Mouse (Mus musculus) embryo, embryonic 11 days (tissue): ENCODE measurements around the gene Mapt.
"Not testable (repeated sequence)": the region's sequence is repeated elsewhere in the genome, so short reads cannot be mapped to it uniquely, and the experiment has no call there.

Experiments
- DNase-seq: peaks from one replicate; pipeline ENCODE4 v3.0.0-alpha.2; 2015

Mapt gene

DNA sequence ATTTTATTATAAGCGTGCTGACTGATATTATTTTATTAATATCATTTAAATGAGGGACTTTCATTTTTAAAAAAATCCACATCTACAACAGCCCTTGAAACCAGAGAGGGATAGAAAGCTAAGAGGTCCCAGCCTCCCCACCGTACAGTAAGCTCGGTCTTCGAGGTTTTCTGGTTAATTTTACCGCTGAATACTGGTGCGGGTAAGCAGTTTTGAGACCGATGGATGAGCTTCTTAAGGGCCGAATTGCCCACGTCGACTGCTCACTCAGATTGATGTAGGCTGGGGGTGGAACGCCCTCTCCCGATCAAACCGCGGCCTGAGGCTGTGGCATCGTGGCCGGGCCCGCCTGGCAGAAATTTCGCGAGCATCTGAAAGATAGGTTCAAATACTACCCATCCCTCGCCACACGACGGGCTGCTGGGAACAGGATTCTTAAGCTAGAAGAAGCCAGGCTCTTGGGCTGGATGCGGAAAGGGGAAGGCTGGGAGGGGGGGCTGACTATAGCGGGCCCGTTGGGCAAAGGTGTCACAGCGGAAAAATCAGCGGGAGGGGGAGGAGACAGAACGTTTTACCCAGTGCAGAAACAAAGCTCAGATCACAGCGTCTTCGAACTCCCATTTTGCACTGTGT lies 2.5 kb downstream of the Mapt start:
- peak; percentile 16 for DNase-seq

DNA sequence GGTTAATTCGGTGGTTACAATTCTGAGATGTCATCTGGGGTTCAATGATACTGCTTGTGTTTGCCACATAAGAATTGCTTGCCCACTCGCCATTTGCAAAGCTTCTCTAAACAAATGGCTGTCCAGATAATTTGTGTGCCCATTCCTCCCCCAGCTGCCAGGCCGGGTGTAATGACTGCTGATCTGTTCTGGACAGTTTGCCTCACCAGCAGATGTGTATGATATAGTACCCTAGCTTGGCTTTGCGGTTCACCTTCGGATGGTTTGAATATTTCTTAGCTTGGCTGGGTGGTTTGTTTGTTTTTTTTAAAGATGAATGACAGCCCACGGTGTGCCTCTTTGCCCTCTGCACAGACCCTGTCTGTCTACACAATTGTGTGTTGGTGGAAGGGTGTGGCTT lies 3.5 kb downstream of the Mapt start:
- DNase-seq = no peak

DNA sequence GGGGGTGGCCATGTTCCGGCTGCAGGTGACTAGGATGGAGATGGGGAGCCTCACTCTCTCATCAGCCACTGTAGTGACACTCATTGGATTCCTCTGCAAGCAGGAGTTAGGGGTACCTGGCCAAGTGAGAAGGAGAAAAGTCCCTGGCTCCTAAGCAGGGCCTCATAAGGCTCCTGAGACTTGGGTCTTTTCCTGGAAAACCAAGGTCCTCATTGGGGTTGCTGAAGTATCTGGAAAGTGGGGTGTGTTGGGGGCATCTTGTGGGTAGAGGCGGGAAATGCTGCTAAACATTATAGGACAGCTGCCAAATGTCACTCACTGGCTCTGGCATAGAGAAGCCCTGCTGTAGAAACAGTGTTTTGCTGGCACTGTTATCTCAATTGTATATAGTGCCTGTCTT lies 4.7 kb downstream of the Mapt start:
- no peak for DNase-seq

DNA sequence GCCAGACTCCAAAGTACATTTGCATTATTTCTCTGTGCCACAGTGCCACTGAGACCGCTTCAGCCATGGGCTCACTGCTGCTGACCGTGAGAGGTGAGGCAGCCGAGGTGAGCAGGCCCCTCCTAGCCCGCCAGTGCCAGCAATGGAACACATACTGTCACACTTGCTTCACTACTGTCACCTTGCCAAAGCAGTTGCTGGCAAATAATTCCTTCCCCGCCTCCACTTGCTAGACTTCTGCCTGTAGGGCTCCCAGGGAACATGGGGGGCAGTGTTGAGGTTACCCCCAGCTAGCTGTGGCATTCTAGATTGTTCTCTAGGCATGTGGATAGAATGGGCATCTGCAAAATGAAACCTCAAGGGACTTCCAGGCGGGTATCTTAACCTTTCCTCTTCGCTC lies 6.0 kb downstream of the Mapt start:
- no peak for DNase-seq

DNA sequence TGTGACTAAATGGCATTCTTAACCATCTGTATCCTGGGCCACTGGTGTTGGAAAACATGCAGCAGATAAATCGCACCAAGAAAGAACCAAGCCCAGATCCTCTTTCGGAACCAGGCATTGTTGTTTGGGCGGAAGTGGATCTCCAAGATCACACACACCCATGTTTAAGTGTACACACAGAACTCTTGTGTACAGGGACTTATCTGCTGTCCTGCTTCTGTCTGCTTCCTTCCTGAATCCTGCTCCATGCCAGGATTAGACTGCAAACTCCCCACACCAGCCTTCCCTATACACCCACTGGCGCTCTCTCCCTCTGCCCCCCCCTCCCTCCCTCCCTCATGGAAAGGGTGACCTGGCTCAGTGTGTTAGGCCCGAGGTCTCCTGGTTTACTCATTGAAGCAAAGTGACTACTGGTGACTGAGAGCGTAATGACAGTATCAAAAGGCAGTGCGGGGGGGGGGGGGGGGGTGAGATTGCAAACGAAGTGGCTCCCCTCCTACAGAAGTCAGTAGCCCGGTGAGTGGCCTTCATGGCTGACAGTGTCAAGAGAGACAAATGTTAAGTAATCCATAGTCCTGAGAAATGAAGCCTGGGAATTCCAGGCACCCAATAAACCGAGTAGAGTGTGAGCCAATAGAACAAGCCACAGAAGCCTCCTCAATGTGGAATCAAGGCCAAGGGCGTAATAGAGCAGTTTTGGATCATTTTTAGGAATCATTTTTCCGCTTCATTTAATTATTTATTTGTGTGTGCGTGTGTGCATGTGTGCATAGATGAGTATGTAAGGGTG lies 7.0 kb downstream of the Mapt start:
- DNase-seq = no peak

DNA sequence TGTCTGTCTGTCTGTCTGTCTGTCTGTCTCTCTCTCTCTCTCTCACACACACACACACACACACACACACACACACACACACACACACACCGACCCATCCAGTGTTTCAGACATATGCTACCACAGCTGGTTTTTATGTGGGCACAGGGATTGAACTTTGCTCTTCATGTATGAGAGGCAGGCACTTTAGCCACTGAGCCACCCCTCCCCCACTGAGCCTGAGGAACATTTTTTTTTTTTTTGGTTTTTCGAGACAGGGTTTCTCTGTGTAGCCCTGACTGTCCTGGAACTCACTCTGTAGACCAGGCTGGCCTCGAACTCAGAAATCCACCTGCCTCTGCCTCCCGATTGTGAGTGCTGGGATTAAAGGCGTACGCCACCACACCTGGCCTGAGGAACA lies 14.3 kb downstream of the Mapt start:
- DNase-seq = not testable (repeated sequence)

DNA sequence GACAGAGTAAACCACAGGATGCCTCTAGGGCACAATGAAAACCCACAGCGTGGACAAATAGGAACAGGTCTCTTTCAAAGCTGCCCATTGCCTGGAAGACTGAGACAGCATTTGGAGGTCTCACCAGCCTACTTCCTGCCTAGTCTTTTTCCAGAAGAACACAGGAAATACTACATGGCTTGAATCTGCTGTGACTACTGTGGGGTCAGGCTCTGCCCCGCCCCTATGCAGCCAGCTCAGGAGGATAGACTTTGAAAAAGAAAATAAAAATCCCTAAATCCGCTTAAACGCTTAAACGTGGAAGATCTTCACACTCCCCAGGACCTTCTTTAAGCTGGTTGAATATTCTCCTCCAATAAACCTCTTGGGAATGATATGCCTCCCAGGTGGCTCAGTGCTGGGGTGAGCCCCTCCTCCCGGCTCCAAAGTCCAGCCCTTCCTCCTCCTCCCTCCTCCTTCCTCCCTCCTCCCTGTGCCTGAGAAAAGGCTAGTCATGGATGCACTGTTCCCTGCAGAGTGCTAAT lies 15.0 kb downstream of the Mapt start:
- DNase-seq = peak; percentile 19

DNA sequence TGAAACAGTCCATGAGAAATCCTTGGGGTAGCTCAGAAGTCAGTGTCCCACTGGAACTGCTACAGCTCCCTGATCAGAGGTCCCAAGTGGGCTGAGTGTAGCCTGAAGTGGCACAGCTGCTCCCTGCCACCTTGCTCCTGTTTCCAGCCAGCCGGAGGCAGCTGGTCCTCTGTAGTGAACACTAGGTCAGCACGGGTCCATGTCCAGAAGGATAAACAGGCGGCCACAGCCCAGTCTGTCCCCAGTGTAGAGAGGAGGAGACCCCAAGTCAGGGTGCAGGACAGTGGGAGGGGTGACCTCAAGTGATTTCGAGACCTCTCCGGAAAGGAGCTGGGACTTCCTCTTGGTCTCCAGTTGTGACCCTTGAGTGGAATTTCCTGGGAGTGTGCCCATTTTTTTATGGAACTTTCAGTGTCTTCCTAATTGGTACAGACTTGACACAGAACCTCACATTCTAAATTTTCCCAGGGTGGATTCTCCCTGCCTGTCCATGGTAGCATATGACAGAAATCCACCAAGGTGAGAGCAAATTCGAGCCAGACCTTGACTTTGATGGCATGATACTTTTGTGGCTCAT lies 16.0 kb downstream of the Mapt start:
- no peak for DNase-seq

DNA sequence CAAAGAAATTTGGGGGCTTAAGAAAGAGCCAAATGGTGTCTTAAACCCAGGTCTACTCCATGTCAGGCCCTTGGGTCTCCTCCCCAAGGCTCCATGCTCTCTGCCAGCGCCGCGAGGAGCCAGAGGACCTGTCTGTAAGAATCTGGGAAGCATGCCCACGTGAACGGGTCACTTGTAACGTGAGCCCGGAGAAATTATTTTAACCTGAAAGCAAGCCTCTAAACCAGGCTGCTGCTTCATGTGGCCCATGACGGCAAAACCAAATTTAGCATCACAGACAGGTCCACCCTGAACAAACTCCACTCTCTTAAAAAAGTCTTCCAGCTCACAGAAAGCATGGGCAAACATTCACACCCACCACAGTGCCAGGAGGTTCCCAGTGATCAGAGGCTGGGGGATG lies 18.2 kb downstream of the Mapt start:
- no peak for DNase-seq

DNA sequence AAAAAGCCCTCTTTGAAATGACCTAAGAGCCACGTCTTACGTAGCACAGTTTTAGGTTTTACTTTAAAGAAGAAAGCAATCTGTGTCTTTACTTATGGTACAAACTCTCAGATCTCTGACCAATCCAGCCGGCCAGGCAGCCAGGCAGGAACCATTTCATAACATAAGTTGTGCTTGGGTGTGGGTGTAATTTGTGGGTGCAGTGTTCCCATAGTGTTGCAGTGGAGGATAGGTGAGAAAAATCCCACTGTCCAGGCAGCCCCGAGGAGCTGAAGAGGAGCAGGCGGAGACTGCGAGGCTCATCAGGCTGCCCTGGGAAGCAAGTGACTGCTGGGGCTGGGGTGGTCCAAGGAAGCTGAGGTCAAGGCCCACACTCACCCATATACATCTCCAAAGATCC lies 19.9 kb downstream of the Mapt start:
- DNase-seq = no peak

DNA sequence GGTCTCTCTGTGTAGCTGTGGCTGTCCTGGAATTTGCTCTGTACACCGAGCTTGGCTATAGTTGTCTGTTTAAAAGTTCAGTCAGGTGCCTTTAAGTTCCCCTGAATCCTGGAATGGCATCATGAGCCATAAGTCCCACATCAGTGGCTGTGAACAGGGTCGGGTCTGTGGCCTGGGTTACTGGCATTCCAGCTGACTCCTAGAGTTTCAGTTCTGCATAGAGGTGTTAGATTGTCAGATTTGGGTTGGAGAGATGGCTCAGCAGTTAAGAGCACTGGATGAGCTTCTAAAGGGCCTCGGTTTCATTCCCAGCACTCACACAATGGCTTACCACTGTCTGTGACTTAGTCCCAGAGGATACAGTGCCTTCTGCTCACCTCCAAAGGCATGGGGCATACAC lies 20.9 kb downstream of the Mapt start:
- no peak for DNase-seq

DNA sequence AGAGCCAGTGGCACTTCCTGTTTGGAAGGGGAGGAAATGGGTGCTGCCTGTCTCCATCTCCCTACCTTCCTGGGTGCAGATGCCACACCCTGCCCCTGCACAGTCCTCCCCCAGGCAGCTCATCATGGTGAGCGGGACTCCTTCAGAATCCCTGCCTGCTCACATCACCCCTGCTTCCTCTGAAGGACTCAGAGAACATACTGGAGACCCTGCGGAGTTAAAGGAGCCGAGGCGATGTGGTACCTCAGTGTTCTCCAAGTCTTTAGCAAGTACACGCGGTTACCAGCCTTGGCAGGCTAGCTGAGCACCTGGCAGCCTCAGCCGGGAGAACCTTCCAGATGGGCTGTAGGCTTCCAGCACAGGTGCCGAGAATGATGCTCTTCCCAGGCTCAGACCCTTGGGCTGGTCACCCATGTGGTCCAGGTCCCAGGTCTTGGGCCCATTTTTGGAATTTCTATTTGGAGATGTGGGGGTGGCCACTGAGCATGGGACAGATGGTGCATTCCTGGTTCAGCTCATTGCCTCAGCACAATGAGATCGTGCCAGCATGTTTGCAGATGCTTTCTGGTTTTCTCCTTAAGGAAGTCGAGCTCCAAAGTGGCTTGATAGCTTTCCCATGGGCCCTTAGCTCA lies 23.3 kb downstream of the Mapt start:
- DNase-seq = no peak

DNA sequence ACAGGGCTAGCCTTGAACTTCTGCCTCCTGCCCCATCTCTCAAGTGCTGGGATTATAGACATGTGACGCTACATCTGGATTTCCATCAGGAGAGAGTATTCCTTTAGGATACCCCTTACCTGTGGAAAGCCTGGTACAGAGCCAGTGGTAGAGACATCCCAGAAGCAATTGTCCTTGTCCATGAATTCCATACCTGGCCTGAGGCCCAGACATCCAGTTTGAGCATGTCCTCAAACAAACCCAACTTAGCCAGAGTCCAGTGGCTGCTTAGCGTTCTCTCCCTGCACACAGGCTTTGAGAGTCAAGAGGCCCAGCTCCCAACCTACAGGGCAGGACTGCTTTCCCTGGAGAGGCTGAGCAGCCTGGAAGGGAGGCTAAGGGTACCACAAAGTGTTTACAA lies 25.0 kb downstream of the Mapt start:
- DNase-seq = no peak

DNA sequence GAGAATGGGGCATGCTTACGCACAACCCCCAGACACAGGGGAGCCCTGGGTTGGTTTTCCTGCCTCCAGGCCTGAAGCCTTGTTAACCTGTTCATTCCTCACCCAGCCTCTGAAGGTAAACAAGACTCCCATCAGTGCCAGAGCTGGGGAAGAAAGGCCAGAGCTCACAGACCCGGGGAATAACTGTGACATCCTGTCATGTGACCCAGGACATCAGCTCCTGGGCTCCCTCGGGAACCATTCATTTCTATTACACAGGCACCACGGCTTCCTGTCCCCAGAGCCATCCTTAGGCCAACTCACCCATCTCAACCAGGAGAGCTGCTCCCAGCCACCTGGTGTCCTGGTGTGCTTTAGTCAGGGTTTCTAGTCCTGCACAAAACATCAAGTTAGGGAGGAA lies 27.8 kb downstream of the Mapt start:
- DNase-seq = peak; percentile 54

DNA sequence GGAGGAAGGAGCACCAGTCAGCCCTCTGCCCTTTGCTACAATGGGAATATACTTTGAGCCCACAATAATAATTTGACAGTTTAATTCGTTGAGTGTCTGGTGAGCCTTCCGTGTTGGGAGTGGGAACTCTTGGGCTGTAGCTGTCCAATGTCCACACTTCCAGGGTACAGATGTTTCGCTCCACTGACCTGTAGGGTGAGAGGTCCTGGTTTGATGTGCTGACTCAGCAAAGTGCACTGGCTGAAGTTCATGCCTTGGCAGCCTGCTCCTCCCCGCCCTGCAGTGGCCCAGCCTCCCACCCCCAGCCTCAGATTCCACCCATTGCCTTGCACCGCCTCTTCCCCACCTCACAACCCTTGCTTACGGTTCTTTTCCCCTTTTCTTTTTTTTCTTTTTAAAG lies 33.5 kb downstream of the Mapt start:
- DNase-seq = no peak

DNA sequence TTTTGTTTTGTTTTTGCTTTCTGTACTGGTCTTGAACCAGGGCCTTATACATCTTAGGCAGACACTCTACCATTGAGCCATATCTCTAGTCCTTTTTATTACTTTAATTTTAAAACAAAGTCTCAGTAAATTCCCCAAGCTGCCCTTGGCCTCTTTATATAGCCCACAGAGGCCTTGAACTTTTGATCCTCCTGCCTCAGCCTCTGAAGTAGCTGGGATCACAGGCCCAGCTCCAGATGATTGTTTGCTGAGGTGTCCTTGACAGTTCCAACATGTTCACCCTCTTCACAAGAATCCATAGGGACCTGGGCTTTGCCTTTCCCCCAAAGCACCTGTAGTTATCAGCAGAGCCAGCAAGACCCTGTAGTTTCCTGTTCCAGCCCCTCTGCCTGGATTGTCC lies 34.5 kb downstream of the Mapt start:
- no peak for DNase-seq

DNA sequence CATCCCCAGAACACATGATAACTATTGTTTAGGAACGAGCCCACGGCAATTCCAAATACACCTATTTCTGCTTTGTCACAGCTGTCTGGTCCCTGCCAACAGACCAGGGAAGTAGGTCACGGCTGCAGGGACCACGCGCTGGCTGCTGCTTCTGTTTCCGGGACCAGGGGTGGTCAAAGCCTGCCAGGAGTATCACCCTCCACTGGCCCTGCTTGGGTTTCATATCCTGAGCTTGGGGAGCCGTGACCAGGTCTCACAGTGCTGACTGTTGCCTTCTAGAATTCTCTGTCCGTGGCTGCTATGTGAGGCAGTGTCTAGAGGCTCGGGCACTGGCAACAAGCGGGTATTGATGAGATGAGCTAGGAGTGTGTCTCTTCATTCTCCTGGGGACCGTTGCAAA lies 36.2 kb downstream of the Mapt start:
- DNase-seq = no peak

DNA sequence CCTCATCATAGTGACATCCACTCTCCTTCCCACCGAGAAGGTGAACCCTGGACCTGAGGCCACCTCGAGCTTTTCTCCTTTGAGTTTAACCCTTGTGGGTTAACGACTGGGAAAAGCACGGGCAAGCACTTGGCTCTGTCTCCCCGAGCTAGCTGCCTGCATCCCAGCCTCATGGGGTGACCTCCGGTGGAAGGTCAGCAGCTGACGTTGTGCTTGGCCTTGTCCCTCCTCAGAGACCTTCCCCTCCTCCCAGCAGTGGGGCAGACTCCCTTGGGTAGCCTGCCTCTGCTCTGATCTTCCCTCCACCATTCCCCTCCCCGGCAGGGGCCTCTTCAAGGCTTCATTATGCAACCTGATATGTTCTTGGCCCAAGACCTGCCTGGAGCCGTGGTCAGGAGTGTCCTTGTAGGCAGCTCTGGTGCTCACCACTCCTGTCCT lies 38.2 kb downstream of the Mapt start:
- DNase-seq = no peak

DNA sequence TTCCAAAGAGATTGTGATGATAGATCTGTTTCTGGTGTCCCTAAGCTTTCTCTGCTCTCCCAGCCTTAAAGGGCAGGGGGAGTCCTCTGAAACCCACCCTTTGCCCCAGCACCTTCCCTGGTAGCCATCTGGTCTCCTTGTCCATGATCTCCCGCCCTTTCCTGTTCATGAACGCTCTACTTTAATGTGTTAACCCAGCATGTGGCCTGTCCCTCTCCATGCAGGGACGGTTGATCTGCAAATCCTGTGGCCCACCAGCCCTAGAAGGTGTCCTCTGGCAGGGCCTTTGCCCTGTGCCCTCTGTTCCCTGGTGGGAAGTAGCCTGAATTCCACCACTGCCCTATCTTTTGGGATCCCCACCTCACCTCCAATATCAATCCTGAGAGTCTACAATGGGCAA lies 39.3 kb downstream of the Mapt start:
- no peak for DNase-seq

DNA sequence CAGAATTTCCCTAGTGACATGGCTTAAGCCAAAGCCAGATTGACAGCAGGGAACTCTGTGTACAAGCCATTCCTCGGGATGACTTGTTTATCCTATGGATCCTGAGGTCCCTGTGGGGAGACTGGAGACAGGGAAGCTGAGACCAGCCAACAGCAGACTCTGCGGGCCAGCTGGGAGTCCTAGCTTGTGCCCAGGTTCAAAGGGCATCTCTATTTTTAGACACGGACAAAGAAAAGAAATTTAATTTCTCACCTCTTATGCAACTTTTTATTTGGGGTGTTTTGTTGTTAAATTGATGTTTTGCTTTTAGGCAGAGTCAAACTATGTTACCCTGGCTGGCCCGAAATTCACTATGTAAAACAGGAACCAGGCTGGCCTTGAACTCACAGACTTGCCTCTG lies 39.7 kb downstream of the Mapt start:
- no peak for DNase-seq

DNA sequence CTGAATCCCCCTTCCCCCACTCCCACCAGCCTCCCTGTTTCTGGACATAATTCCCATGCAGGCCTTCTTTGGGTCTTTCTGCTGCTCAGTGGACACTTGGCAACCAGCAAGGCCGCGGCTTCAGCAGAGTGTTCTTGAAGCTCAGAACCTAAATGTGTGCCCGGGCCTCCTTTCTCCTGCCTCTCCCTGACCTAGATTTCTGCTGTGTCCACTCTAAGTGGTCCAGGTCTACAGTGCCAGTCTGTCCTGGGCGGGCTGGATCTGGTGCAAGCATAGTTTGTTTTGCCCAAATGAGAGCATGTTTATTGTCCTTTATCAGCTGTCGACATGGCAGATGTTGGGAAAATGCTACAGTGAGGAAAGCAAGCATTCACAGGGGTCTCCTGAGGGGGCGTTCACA lies 40.7 kb downstream of the Mapt start:
- no peak for DNase-seq

DNA sequence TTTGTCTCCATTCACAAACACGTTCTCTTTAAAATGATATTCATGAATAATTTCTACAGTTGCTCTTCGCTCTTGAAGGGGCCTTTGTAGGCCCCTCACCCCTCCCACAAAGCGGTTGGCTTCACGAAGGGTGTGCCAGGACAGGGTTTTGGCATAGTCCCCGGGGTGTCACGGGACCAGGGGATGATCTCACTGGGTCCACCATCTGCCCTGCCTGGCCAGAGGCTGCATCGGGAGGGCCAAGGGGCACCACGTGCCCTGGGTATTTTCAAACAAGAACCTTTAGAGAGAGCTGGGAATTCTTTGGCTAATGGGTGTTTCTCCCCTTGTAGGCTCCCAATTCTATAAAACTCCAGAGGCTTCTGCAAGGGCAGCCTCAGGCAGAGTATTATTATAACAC lies 41.2 kb downstream of the Mapt start:
- DNase-seq = no peak

DNA sequence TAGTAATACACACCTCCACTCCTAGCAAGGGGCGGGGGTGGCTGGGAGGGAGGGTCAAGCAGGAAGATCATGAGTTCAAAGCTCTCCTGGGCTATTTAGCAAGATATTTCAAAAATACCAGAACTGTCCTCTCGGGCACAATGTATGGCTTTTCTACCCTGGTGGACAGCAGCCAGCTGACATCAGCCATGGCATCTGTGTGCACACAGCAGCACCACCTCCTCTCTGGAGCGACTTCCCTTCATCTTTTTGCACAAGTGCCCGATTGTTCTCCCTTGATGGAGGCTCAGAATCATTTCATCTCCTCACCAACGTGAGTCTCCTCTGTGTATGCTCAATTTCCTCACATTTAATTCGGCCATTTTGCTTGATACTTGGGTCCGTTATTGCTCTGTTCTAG lies 44.6 kb downstream of the Mapt start:
- no peak for DNase-seq

DNA sequence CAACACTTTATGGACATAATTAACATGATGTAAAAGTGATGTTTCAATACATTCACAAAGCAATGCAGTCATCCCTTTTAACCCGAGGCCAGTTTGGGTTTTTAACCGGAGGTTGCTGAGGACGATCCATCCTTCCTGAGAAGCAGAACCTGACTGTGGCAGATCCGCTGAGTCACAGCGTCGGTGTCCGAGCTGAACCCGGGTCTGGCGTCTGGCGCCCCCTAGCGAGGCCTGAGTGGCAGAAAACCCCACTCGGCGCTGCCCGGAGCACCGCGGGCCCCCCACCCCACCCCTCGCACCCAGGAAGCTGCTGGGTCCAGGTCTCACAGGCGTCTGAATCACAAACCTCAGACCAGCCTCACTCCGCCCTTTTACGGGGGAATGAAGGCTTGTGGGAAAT lies 47.0 kb downstream of the Mapt start:
- DNase-seq = peak; percentile 81
